8 mouse cellular contexts compared by ENCODE assay signal in the genomic region with DNA sequence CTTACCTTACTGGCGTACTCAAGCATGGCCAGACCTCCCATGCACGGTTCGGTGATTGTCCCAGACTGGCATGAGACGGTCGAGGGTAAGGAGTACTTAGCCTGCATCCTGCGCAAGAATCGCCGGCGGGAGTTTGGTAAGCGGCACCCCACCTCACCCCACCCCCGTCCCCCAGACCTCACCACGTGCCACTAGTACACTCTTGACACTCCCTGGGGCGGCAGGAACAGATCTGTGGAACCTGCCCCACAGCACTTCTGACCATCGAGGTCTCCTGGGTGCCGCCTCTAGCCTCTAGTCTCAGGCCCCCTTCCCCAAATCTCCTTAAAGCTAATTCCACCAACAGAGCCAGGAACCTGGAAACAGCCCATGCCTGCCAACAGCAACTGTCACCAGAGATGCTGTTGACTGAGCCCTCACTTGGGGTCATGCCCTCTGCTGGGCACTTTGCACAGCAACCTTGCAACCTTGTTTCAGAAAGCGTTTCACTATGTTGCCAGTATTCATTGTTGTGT. TPM values are rescaled to one million over a fixed set of nuclear protein-coding genes. Genes with fewer than 3 reads are reported as not detected.
DNase-seq lines count a peak whose midpoint lies in the region; ATAC-seq and TF ChIP-seq lines count a peak whose summit lies in the region.

No protein-coding gene starts in this region.

- intact Hi-C loops in left cerebral cortex, adult 2 months (cut with DNase I): no loop called here
- intact Hi-C loops in left cerebral cortex, postnatal 10 days (cut with DNase I): loop anchor here (10.0 kb wide), 1 partner anchor 150 kb away; a partner anchor contains a TSS

- peak overlapping the region; percentile 51 for H3K9ac ChIP-seq in heart, embryonic 15.5 days
- H3K9ac ChIP-seq in limb, embryonic 14.5 days (ENCODE audit: low read depth, low read length, severe bottlenecking): peak overlapping the region; percentile 48
- H3K9ac ChIP-seq in midbrain, embryonic 15.5 days: peak overlapping the region; percentile 71

- H3K36me3 ChIP-seq in heart, embryonic 15.5 days: no peaks in the 10 kb centered on the region
- peaks cover 3% of the 10 kb centered on the region; the same call in 1 of the 2 replicates for H3K36me3 ChIP-seq in limb, embryonic 14.5 days (ENCODE audit: control insufficient read depth, insufficient read depth, low read length)
- no peaks in the 10 kb centered on the region for H3K36me3 ChIP-seq in midbrain, embryonic 15.5 days (replicated peaks)

- peak overlapping the region; percentile 60 for H3K27ac ChIP-seq in left cerebral cortex, adult 2 months
- no peak overlapping the region for H3K27ac ChIP-seq in heart, embryonic 15.5 days
- H3K27ac ChIP-seq in limb, embryonic 14.5 days (replicated peaks; ENCODE audit: low read depth, low read length): no peak overlapping the region
- peak overlapping the region; percentile 77; the same call in 1 of the 2 replicates for H3K27ac ChIP-seq in midbrain, embryonic 15.5 days

- DNase-seq in left cerebral cortex, adult 2 months (ENCODE audit: extremely low spot score in 1 of 2, low spot score in 2 of 2): no peak
- DNase-seq in left cerebral cortex, postnatal 10 days (ENCODE audit: extremely low spot score in 1 of 2, low spot score in 2 of 2): no peak
- peak; percentile 59 for DNase-seq in cerebellum, adult 9-11 months
- DNase-seq in limb, embryonic 14.5 days (ENCODE audit: low spot score): peak; percentile 30
- peak; percentile 46 to 59 for DNase-seq in thymus, adult 18-20 months
- DNase-seq in right cerebral cortex, postnatal 10 days (ENCODE audit: low spot score in 2 of 2): no peak

- TF ChIP-seq POLR2A in limb, embryonic 14.5 days (IDR thresholded peaks at IDR 0.05; ENCODE audit: borderline replicate concordance, extremely low read depth, insufficient read depth, insufficient read length): no peak

- peaks cover 7% of the 10 kb centered on the region for H3K4me1 ChIP-seq in heart, embryonic 15.5 days (replicated peaks)
- peaks cover 11% of the 10 kb centered on the region; the same call in 1 of the 2 replicates for H3K4me1 ChIP-seq in limb, embryonic 14.5 days (ENCODE audit: control insufficient read depth, insufficient read depth, low read length)
- peaks cover 15% of the 10 kb centered on the region for H3K4me1 ChIP-seq in midbrain, embryonic 15.5 days

- peak overlapping the region; percentile 90 for H3K4me2 ChIP-seq in heart, embryonic 15.5 days
- H3K4me2 ChIP-seq in limb, embryonic 14.5 days (replicated peaks; ENCODE audit: low read depth, low read length, severe bottlenecking): peak overlapping the region; percentile 95
- peak overlapping the region; percentile 93 for H3K4me2 ChIP-seq in midbrain, embryonic 15.5 days

- H3K9me3 ChIP-seq in heart, embryonic 15.5 days (replicated peaks): no peaks in the 10 kb centered on the region
- H3K9me3 ChIP-seq in limb, embryonic 14.5 days (ENCODE audit: control insufficient read depth, low read length): no peaks in the 10 kb centered on the region
- no peaks in the 10 kb centered on the region for H3K9me3 ChIP-seq in midbrain, embryonic 15.5 days

- WGBS in heart, embryonic 15.5 days: 2% methylated on average over 16 of the region's 16 CpGs
- 2% methylated on average over 16 of the region's 16 CpGs for WGBS in limb, embryonic 14.5 days
- WGBS in midbrain, embryonic 15.5 days: 1% methylated on average over 16 of the region's 16 CpGs

- no peaks in the 10 kb centered on the region for H3K27me3 ChIP-seq in heart, embryonic 15.5 days
- H3K27me3 ChIP-seq in limb, embryonic 14.5 days (ENCODE audit: control insufficient read depth, insufficient read depth, low read length): no peaks in the 10 kb centered on the region
- no peaks in the 10 kb centered on the region for H3K27me3 ChIP-seq in midbrain, embryonic 15.5 days (replicated peaks)

- ATAC-seq in heart, embryonic 15.5 days (replicated peaks; ENCODE audit: insufficient number of reproducible peaks, insufficient read depth, low FRiP score, low read depth): no peak
- ATAC-seq in limb, embryonic 14.5 days (ENCODE audit: low FRiP score, low read depth): peak; percentile 24; the same call in 1 of the 2 replicates
- peak; percentile 70 for ATAC-seq in midbrain, embryonic 15.5 days (replicated peaks)

- H3K4me3 ChIP-seq in left cerebral cortex, adult 2 months: peak overlapping the region; percentile 55
- peak overlapping the region; percentile 58 for H3K4me3 ChIP-seq in heart, embryonic 15.5 days
- peak overlapping the region; percentile 54 for H3K4me3 ChIP-seq in limb, embryonic 14.5 days (replicated peaks; ENCODE audit: low read length)
- H3K4me3 ChIP-seq in midbrain, embryonic 15.5 days: peak overlapping the region; percentile 63

- TF ChIP-seq CTCF in left cerebral cortex, adult 2 months (IDR thresholded peaks at IDR 0.05): peak; percentile 28

RNA-seq across cellular contexts. Expression of a gene that starts 0.6 kb away (rescaled TPM):
- 1 to 10 TPM; 2.7 to 4.4 TPM for total RNA-seq in left cerebral cortex, adult 2 months (2021)
- 1 to 10 TPM; 3.5 to 5.0 TPM for total RNA-seq in left cerebral cortex, postnatal 10 days (2021)
- 1.9 and 3.2 TPM in 2 replicates for polyA plus RNA-seq in heart, embryonic 15.5 days (2015; fragmentation: Nextera tagmentation; extraction: Ambion mirVana)
- 3.6 and 4.2 TPM in 2 replicates for polyA plus RNA-seq in limb, embryonic 14.5 days (2012; rRNA removed)
- polyA plus RNA-seq in limb, embryonic 14.5 days (2014; fragmentation: Nextera tagmentation; extraction: Ambion mirVana): 5.5 and 6.1 TPM in 2 replicates
- 8.7 and 9.9 TPM in 2 replicates for polyA plus RNA-seq in midbrain, embryonic 15.5 days (2015; fragmentation: Nextera tagmentation; extraction: Ambion mirVana)

RNA-seq across cellular contexts. Expression of a gene that starts 24.9 kb away (rescaled TPM):
- 10 to 100 TPM; 17.1 to 18.2 TPM for total RNA-seq in left cerebral cortex, adult 2 months (2021)
- total RNA-seq in left cerebral cortex, postnatal 10 days (2021): 1 to 10 TPM; 4.2 to 5.9 TPM
- 3.2 and 5.7 TPM in 2 replicates for polyA plus RNA-seq in heart, embryonic 15.5 days (2015; fragmentation: Nextera tagmentation; extraction: Ambion mirVana)
- polyA plus RNA-seq in limb, embryonic 14.5 days (2012; rRNA removed): 20.4 and 21.8 TPM in 2 replicates
- 15.3 and 18.7 TPM in 2 replicates for polyA plus RNA-seq in limb, embryonic 14.5 days (2014; fragmentation: Nextera tagmentation; extraction: Ambion mirVana)
- 1.0 and 1.7 TPM in 2 replicates for polyA plus RNA-seq in midbrain, embryonic 15.5 days (2015; fragmentation: Nextera tagmentation; extraction: Ambion mirVana)

Comparison
In these comparisons a context has a peak if more than half of its experiments do, and no peak if none do; other contexts are left out.
1. DNase-seq: peak in cerebellum, adult 9-11 months (single experiment), limb, embryonic 14.5 days (single experiment) and thymus, adult 18-20 months (2 of 2); none in left cerebral cortex, adult 2 months (0 of 2), left cerebral cortex, postnatal 10 days (0 of 2) and right cerebral cortex, postnatal 10 days (0 of 2).
2. H3K27ac ChIP-seq: peak in left cerebral cortex, adult 2 months (single experiment) and midbrain, embryonic 15.5 days (single experiment); none in heart, embryonic 15.5 days (single experiment) and limb, embryonic 14.5 days (single experiment).
3. Peak in every context shown above with its lines, with median percentiles within 50 percentile points of each other: H3K4me3 ChIP-seq, H3K4me2 ChIP-seq and H3K9ac ChIP-seq.